Mouse (Mus musculus) heart, postnatal 0 days (tissue): ENCODE measurements around the gene Ddx4.

ENCODE experiments used
- CTCF ChIP-seq: IDR thresholded peaks from 2 replicates; pipeline ENCODE4 v1.5.1; 2016; ENCODE audit warnings: antibody characterized with exemption, control low read depth, low read depth
- EP300 ChIP-seq: IDR thresholded peaks from 2 replicates; pipeline ENCODE4 v1.6.1; 2016; ENCODE audit warnings: antibody characterized with exemption, low read depth

DNA sequence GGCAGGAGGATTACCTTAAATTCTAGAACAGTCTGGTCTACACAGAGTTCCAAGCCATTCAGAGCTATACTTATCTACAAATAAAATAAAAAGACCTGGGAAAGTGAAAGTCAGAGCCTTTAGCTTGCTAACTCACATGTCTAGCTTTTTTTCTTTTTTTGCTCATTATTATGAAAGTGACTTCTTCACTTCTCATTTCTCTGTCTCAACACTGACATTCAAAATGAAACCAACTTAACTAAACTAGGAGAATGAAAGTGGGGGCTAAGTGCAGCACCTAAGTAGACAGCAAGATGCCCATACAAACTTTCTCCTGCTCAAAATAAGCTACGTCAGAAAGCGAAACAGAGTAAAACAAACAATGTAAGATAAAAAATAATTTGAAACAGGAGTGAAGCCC, 49.7 kb downstream of the Ddx4 start:
- TF ChIP-seq CTCF (no peak), EP300 (no peak)
